Mouse (Mus musculus) brain, embryonic 14.5 days (tissue): ENCODE measurements around the gene Zfp988.
"Not testable (repeated sequence)": the region's sequence is repeated elsewhere in the genome, so short reads cannot be mapped to it uniquely, and the experiment has no call there.

Source experiments
- CTCF ChIP-seq: fragments of 200-500 bp; IDR thresholded peaks from 2 replicates; pipeline ENCODE4 v1.5.1; 2012; ENCODE audit warnings: inconsistent platforms, mild to moderate bottlenecking, moderate library complexity, borderline replicate concordance; ENCODE audit not compliant: insufficient read depth, insufficient read length; ENCODE audit errors: extremely low read depth
- POLR2A ChIP-seq: fragments of 200-500 bp; IDR thresholded peaks from 2 replicates; pipeline ENCODE4 v1.6.1; 2012; ENCODE audit warnings: mild to moderate bottlenecking, inconsistent platforms, borderline replicate concordance; ENCODE audit not compliant: poor library complexity, insufficient read depth, insufficient read length, severe bottlenecking; ENCODE audit errors: extremely low read depth

DNA sequence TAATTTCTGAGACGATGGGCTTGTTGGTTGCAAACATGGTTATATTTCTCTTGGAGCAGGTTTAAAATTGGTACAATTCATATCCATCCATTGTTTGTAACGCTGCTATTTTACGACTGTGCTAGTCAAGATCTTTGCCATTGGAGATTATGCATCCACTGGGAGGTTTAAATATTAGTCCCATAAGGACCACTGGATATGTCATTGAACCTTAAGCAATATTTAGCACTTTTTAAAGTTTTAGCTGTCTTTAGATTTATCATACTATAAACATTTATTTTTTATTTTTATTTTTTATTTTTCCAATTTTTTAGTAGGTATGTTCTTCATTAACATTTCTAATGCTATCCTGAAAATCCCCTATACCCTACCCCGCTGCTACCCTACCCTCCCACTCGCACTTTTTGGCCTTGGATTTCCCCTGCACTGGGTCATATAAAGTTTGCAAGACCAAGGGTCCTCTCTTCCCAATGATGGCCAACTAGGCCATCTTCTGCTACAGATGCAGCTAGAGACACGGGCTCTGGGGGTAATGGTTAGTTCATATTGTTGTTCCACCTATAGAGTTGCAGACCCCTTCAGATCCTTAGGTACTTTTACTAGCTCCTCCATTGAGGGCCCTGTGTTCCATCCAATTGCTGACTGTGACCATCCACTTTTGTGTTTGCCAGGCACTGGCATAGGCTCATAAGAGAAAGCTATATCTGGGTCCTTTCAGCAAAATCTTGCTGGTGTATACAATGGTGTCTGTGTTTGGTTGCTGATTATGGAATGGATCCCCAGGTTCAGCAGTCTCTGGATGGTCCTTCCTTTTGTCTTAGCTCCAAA is 31.1 kb downstream of the Zfp988 start:
- TF ChIP-seq POLR2A, CTCF: not testable (repeated sequence)
